Mouse (Mus musculus) retina, adult 2 months (tissue): Measurements from ENCODE around the gene Wdr38.

ENCODE experiments used
- DNase-seq: peaks from one replicate; pipeline ENCODE4 v3.0.0-alpha.2; 2012; ENCODE audit warnings: low read depth, low spot score

The Wdr38 gene

GRCm38 (mm10) chr2:39048515-39048914 lies 51.2 kb downstream of the Wdr38 start:
- DNase-seq, result no peak
